Mouse (Mus musculus): Measurements from ENCODE around the gene Klhdc9. TPM values are rescaled to one million over a fixed set of nuclear protein-coding genes. Genes with fewer than 3 reads are reported as not detected.

Klhdc9 gene
- polyA plus RNA-seq, 1 experiment from 2014 or later = 0.18 TPM

Other genes with a start within 250 kb of the Klhdc9 start
- gene Cfap126, start 246.9 kb downstream of the Klhdc9 start, polyA plus RNA-seq (2015; fragmentation: Nextera tagmentation; extraction: Ambion mirVana) = 1.8 and 2.5 TPM in 2 replicates
- gene Sdhc, start 210.2 kb downstream of the Klhdc9 start, polyA plus RNA-seq (2015; fragmentation: Nextera tagmentation; extraction: Ambion mirVana) = 140 and 164 TPM in 2 replicates
- gene Mpz, start 210.1 kb downstream of the Klhdc9 start, polyA plus RNA-seq (2015; fragmentation: Nextera tagmentation; extraction: Ambion mirVana) = 0.14 TPM in 1 of 2 replicates, not detected in the other
- 1.5 and 1.8 TPM in 2 replicates for gene Pcp4l1, start 164.5 kb downstream of the Klhdc9 start, polyA plus RNA-seq (2015; fragmentation: Nextera tagmentation; extraction: Ambion mirVana)
- 0.39 and 0.52 TPM in 2 replicates for gene Nr1i3, start 146.8 kb downstream of the Klhdc9 start, polyA plus RNA-seq (2015; fragmentation: Nextera tagmentation; extraction: Ambion mirVana)
- 19.3 and 21.4 TPM in 2 replicates for gene Tomm40l, start 138.3 kb downstream of the Klhdc9 start, polyA plus RNA-seq (2015; fragmentation: Nextera tagmentation; extraction: Ambion mirVana)
- gene Apoa2, start 135.7 kb downstream of the Klhdc9 start, polyA plus RNA-seq (2015; fragmentation: Nextera tagmentation; extraction: Ambion mirVana) = 3,578 and 3,897 TPM in 2 replicates
- gene Fcer1g, start 126.4 kb downstream of the Klhdc9 start, polyA plus RNA-seq (2015; fragmentation: Nextera tagmentation; extraction: Ambion mirVana) = 68.2 and 69.6 TPM in 2 replicates
- 0.43 and 0.46 TPM in 2 replicates for gene Adamts4, start 110.4 kb downstream of the Klhdc9 start, polyA plus RNA-seq (2015; fragmentation: Nextera tagmentation; extraction: Ambion mirVana)
- 152 and 167 TPM in 2 replicates for gene Ndufs2, start 109.4 kb downstream of the Klhdc9 start, polyA plus RNA-seq (2015; fragmentation: Nextera tagmentation; extraction: Ambion mirVana)
- gene B4galt3, start 90.5 kb downstream of the Klhdc9 start, polyA plus RNA-seq (2015; fragmentation: Nextera tagmentation; extraction: Ambion mirVana) = 24.9 and 26.5 TPM in 2 replicates
- gene Ppox, start 79.6 kb downstream of the Klhdc9 start, polyA plus RNA-seq (2015; fragmentation: Nextera tagmentation; extraction: Ambion mirVana) = 174 and 175 TPM in 2 replicates
- 25.8 and 26.7 TPM in 2 replicates for gene Usp21, start 72.8 kb downstream of the Klhdc9 start, polyA plus RNA-seq (2015; fragmentation: Nextera tagmentation; extraction: Ambion mirVana)
- gene Ufc1, start 65.8 kb downstream of the Klhdc9 start, polyA plus RNA-seq (2015; fragmentation: Nextera tagmentation; extraction: Ambion mirVana) = 53.3 and 57.1 TPM in 2 replicates
- 20.3 and 22.7 TPM in 2 replicates for gene Dedd, start 31.7 kb downstream of the Klhdc9 start, polyA plus RNA-seq (2015; fragmentation: Nextera tagmentation; extraction: Ambion mirVana)
- gene Nit1, start 15.2 kb downstream of the Klhdc9 start, polyA plus RNA-seq (2015; fragmentation: Nextera tagmentation; extraction: Ambion mirVana) = 24.1 and 29.1 TPM in 2 replicates
- gene Pfdn2, start 15.1 kb downstream of the Klhdc9 start, polyA plus RNA-seq (2015; fragmentation: Nextera tagmentation; extraction: Ambion mirVana) = 60.9 and 66.8 TPM in 2 replicates
- 0.08 and 0.14 TPM in 2 replicates for gene Nectin4, start 9.3 kb upstream of the Klhdc9 start, polyA plus RNA-seq (2015; fragmentation: Nextera tagmentation; extraction: Ambion mirVana)
- 3.3 and 3.8 TPM in 2 replicates for gene Arhgap30, start 28.2 kb upstream of the Klhdc9 start, polyA plus RNA-seq (2015; fragmentation: Nextera tagmentation; extraction: Ambion mirVana)
- 20.9 and 25.3 TPM in 2 replicates for gene Usf1, start 50.5 kb upstream of the Klhdc9 start, polyA plus RNA-seq (2015; fragmentation: Nextera tagmentation; extraction: Ambion mirVana)
- gene Tstd1, start 58.1 kb upstream of the Klhdc9 start, polyA plus RNA-seq (2015; fragmentation: Nextera tagmentation; extraction: Ambion mirVana) = 1.3 and 1.6 TPM in 2 replicates
- gene F11r, start 76.7 kb upstream of the Klhdc9 start, polyA plus RNA-seq (2015; fragmentation: Nextera tagmentation; extraction: Ambion mirVana) = 20.6 and 24.3 TPM in 2 replicates
- 3.5 and 3.7 TPM in 2 replicates for gene Alyref2, start 142.7 kb upstream of the Klhdc9 start, polyA plus RNA-seq (2015; fragmentation: Nextera tagmentation; extraction: Ambion mirVana)
- gene Itln1, start 174.5 kb upstream of the Klhdc9 start, polyA plus RNA-seq (2015; fragmentation: Nextera tagmentation; extraction: Ambion mirVana) = not detected in 2 replicates
- gene Cd244a, start 198.4 kb upstream of the Klhdc9 start, polyA plus RNA-seq (2015; fragmentation: Nextera tagmentation; extraction: Ambion mirVana) = 0.37 and 0.46 TPM in 2 replicates
- 0.95 and 1.4 TPM in 2 replicates for gene Ly9, start 246.6 kb upstream of the Klhdc9 start, polyA plus RNA-seq (2015; fragmentation: Nextera tagmentation; extraction: Ambion mirVana)